Mouse (Mus musculus) MEL (cell line): ENCODE measurements at regions not wholly inside any gene's neighbourhood (a gene's known extent, or its start where the extent isn't known, plus 50 kb on each side); places are given as distances from the start of the nearest gene placed in this dataset.

Experiments used
- CTCF ChIP-seq, 3 experiments: IDR thresholded peaks in 2 of 3; conservative IDR thresholded peaks in 1 of 3; 2 replicates each; pipeline ENCODE4 v1.5.1; 2011 to 2012; ENCODE audit warnings: low read length in 3 of 3, low read depth in 2 of 3, mild to moderate bottlenecking in 2 of 3, improper control_type of control experiment in 1 of 3, inconsistent platforms in 1 of 3, mixed read lengths in 1 of 3, moderate library complexity in 1 of 3; ENCODE audit not compliant: control insufficient read depth in 1 of 3, insufficient read depth in 1 of 3, poor library complexity in 1 of 3, severe bottlenecking in 1 of 3
- GATA1 ChIP-seq: IDR thresholded peaks from 2 replicates; pipeline ENCODE4 v1.6.1; 2011; ENCODE audit warnings: low read depth, low read length, improper control_type of control experiment
- MAFK ChIP-seq: IDR thresholded peaks from 2 replicates; pipeline ENCODE4 v1.6.1; 2011; ENCODE audit warnings: low read depth, mild to moderate bottlenecking, low read length, improper control_type of control experiment, borderline replicate concordance
- MAX ChIP-seq: IDR thresholded peaks from 2 replicates; pipeline ENCODE4 v1.6.1; 2011; ENCODE audit warnings: low read length, improper control_type of control experiment
- MAZ ChIP-seq: IDR thresholded peaks from 2 replicates; pipeline ENCODE4 v1.6.1; 2012; ENCODE audit warnings: low read depth, mild to moderate bottlenecking, inconsistent platforms, low read length, improper control_type of control experiment
- NRF1 ChIP-seq: IDR thresholded peaks from 2 replicates; pipeline ENCODE4 v1.6.1; 2014; ENCODE audit warnings: low read depth, mild to moderate bottlenecking, inconsistent platforms, low read length, improper control_type of control experiment, moderate library complexity; ENCODE audit not compliant: poor library complexity, insufficient read depth, severe bottlenecking
- POLR2A ChIP-seq, 2 experiments: IDR thresholded peaks; 2 replicates each; pipeline ENCODE4 v1.6.1; 2011 to 2012; ENCODE audit warnings: low read length in 2 of 2, mild to moderate bottlenecking in 2 of 2, control low read depth in 1 of 2, improper control_type of control experiment in 1 of 2, low read depth in 1 of 2, moderate library complexity in 1 of 2; ENCODE audit not compliant: control insufficient read depth in 1 of 2, insufficient read depth in 1 of 2, poor library complexity in 1 of 2
- POLR2AphosphoS5 ChIP-seq: IDR thresholded peaks from 2 replicates; pipeline ENCODE4 v1.6.1; 2012; ENCODE audit warnings: low read depth, borderline replicate concordance, mild to moderate bottlenecking, inconsistent platforms, low read length, moderate library complexity, mixed read lengths
- TCF12 ChIP-seq: IDR thresholded peaks from 2 replicates; pipeline ENCODE4 v1.6.1; 2014; ENCODE audit warnings: low read depth, mild to moderate bottlenecking, inconsistent platforms, low read length, improper control_type of control experiment, moderate library complexity
- USF1 ChIP-seq: IDR thresholded peaks from 2 replicates; pipeline ENCODE4 v1.6.1; 2014; ENCODE audit warnings: low read depth, mild to moderate bottlenecking, inconsistent platforms, low read length, improper control_type of control experiment, moderate library complexity

DNA sequence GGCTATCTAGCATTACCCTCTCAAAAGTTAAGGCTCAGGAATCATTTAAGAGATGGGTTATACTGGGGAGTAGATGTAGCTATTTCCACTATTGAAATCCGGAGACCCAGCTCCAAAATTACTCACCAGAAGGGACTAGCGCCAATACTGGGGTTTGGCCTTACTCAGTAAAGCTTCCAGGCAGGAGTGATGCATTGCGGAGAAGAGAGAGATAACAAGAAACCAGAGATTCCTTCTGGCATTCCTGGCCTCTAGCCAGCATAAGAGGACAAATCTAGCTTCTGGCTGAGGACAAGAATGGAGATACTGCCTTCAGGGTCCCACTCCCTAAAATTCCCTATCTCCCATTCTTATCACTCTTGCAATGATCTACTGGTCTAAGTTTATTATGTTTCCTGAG is 95.7 kb upstream of the Zbtb20 start:
- TF ChIP-seq MAX (no peak), POLR2A (IDR thresholded peaks at IDR 0.05; ENCODE audit: control insufficient read depth in 1 of 2, insufficient read depth in 1 of 2, low read depth in 1 of 2, low read length in 2 of 2, poor library complexity in 1 of 2) (no peak), CTCF (IDR thresholded peaks at IDR 0.05 in 2 of 3, conservative IDR thresholded peaks at IDR 0.05 in 1 of 3; ENCODE audit: control insufficient read depth in 1 of 3, insufficient read depth in 1 of 3, low read depth in 2 of 3, low read length in 3 of 3, poor library complexity in 1 of 3, severe bottlenecking in 1 of 3) (no peak), NRF1 (no peak), MAFK (no peak), MAZ (no peak), TCF12 (no peak), POLR2AphosphoS5 (no peak), USF1 (no peak), GATA1 (no peak)
